Mouse (Mus musculus) G1E (cell line): ENCODE data around the gene Gm21958. TPM values are rescaled to one million over a fixed set of nuclear protein-coding genes. Genes with fewer than 3 reads are reported as not detected.
"Not testable (repeated sequence)": the region's sequence is repeated elsewhere in the genome, so short reads cannot be mapped to it uniquely, and the experiment has no call there.

Source experiments
- ATAC-seq: 2 replicates; pipeline ENCODE4 v1.8.0; 2016; ENCODE audit warnings: mild to moderate bottlenecking; ENCODE audit not compliant: insufficient number of reproducible peaks, poor library complexity, low FRiP score, severe bottlenecking; ENCODE audit errors: extremely low read depth
- DNase-seq: peaks from one replicate; pipeline ENCODE4 v3.0.0; 2012; ENCODE audit warnings: low spot score
- H3K27me3 ChIP-seq: 2 replicates; pipeline ENCODE4 v1.6.1; 2012; ENCODE audit warnings: mild to moderate bottlenecking, low read length, inconsistent platforms; ENCODE audit not compliant: insufficient read depth
- H3K36me3 ChIP-seq: replicated peaks from 2 replicates; pipeline ENCODE3; 2012; ENCODE audit warnings: mild to moderate bottlenecking, inconsistent platforms
- H3K4me1 ChIP-seq: 2 replicates; pipeline ENCODE4 v1.6.1; 2012; ENCODE audit warnings: low read depth, low read length, inconsistent platforms, mixed read lengths; ENCODE audit not compliant: insufficient read depth
- H3K4me3 ChIP-seq: 2 replicates; pipeline ENCODE4 v1.5.1; 2012; ENCODE audit warnings: low read depth, mild to moderate bottlenecking, inconsistent platforms, low read length, moderate library complexity, mixed read lengths
- H3K9me3 ChIP-seq: replicated peaks from 2 replicates; pipeline ENCODE4 v1.6.1; 2012; ENCODE audit warnings: inconsistent platforms
- CTCF ChIP-seq: IDR thresholded peaks from 2 replicates; pipeline ENCODE4 v1.5.1; 2012; ENCODE audit warnings: low read depth, low read length, inconsistent platforms, mixed read lengths
- GATA1 ChIP-seq: IDR thresholded peaks from 2 replicates; pipeline ENCODE4 v1.6.1; 2012; ENCODE audit warnings: borderline replicate concordance, low read length, inconsistent platforms, mixed read lengths
- GATA2 ChIP-seq: IDR thresholded peaks from 2 replicates; pipeline ENCODE4 v1.6.1; 2012; ENCODE audit warnings: low read depth, low read length, inconsistent platforms, borderline replicate concordance
- POLR2AphosphoS5 ChIP-seq: IDR thresholded peaks from 2 replicates; pipeline ENCODE4 v1.6.1; 2012; ENCODE audit warnings: low read depth, low read length, inconsistent platforms; ENCODE audit not compliant: insufficient replicate concordance
- TAL1 ChIP-seq: conservative IDR thresholded peaks from 2 replicates; pipeline ENCODE4 v1.6.1; 2012; ENCODE audit warnings: low read depth, low read length, inconsistent platforms, mixed read lengths
- polyA plus RNA-seq: library from polyadenylated mRNA; stranded (reverse); fragments of >175 nt; gene quantifications from 2 replicates; pipeline ENCODE4 v1.2.3, GENCODE M21; 2012
- total RNA-seq, 2 experiments: library from RNA; stranded (forward) in 1 of 2; stranded (reverse) in 1 of 2; fragments of 200-1000 nt in 1 of 2; fragments of >200 nt in 1 of 2; fragmentation: Nextera tagmentation in 1 of 2; gene quantifications; 2 replicates each; pipeline ENCODE4 v1.2.3; 2014 to 2017

Gm21958 gene
- total and polyA plus RNA-seq, 3 experiments: not detected

DNA sequence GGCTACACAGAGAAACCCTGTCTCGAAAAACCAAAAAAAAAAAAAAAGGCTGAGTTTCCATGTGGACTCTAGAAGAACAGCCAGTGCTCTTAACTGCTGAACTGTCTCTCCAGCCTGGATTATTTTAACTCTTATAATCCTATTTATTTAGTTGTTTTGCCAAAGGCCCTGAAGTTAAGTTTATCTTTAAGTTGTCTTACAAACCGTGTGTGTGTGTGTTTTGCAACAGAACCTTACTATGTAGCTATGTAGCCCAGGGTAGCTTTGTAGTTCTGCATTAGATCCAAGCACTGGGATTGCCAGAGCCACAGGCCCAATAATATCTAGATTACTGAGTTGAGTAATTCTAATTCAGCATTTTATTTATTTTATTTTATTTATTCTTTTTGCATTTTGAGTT lies 11.2 kb upstream of the Gm21958 start:
- no peak for TF ChIP-seq CTCF
- no peak for TF ChIP-seq GATA1
- TF ChIP-seq TAL1: no peak
- no peak for TF ChIP-seq POLR2AphosphoS5
- H3K36me3 ChIP-seq: peaks cover 91% of the 10 kb centered on the region
- DNase-seq (no peak), ATAC-seq (no peak)
- no peaks in the 10 kb centered on the region for H3K9me3 ChIP-seq
- no peak overlapping the region for H3K4me3 ChIP-seq
- peaks cover 29% of the 10 kb centered on the region for H3K4me1 ChIP-seq
- H3K27me3 ChIP-seq: no peaks in the 10 kb centered on the region

DNA sequence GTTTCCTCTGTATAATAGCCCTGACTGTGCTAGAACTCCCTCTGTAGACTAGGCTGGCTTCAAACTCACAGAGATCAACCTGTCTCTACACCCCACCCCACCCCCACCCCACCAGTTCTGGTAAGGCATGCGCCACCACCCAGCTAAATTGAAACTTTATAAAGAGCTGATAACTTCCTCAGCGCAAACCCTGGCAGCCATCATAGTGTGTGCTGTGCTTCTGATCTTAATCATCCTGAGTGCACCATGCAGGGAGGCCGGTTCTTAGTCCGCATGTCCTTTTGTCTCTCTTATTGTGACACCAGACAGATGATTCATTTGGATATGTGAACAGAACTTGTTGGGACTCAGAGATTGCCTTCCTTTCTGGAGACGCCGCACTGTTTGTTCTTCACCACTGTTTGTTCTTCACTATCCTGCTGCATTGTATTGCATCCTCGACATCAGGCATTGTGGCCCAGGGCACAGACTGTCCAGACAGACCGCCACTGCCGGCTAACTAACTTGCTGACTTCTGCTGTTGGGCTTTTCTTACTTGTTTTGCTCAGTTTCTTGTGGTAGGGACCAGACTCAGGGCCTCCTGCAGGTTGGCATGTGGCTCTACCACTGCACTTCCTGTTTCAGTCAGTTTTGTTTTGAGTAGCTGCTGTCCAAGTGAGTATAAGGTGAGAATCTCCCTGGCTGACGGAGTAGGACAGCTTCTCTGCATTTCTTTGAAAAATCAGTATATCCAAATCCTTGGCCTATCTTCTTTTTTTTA lies 9.8 kb upstream of the Gm21958 start:
- Histone ChIP-seq H3K36me3 (peaks cover 85% of the 10 kb centered on the region), H3K4me3 (no peak overlapping the region), H3K27me3 (no peaks in the 10 kb centered on the region), H3K4me1 (peaks cover 20% of the 10 kb centered on the region), H3K9me3 (no peaks in the 10 kb centered on the region)
- no peak for DNase-seq
- no peak for ATAC-seq
- TF ChIP-seq POLR2AphosphoS5 (no peak), TAL1 (no peak), GATA1 (no peak), CTCF (no peak), GATA2 (no peak)

- Histone ChIP-seq H3K36me3 (peaks cover 88% of the 10 kb centered on the region), H3K9me3 (no peaks in the 10 kb centered on the region), H3K27me3 (no peaks in the 10 kb centered on the region), H3K4me1 (peaks cover 16% of the 10 kb centered on the region), H3K4me3 (no peak overlapping the region)
- peak; percentile 13 for DNase-seq
- no peak for TF ChIP-seq CTCF
- no peak for TF ChIP-seq GATA1
- no peak for TF ChIP-seq GATA2
- TF ChIP-seq TAL1: no peak
- no peak for TF ChIP-seq POLR2AphosphoS5
- ATAC-seq: peak; percentile 85
These were observed 4.8 kb upstream of the Gm21958 start for GRCm38 (mm10) chr3:54718947-54719346.

GRCm38 (mm10) chr3:54717348-54717747 lies 3.2 kb upstream of the Gm21958 start:
- H3K36me3 ChIP-seq: peaks cover 82% of the 10 kb centered on the region
- TF ChIP-seq CTCF (no peak), GATA1 (no peak), POLR2AphosphoS5 (no peak), TAL1 (no peak), GATA2 (no peak)

DNA sequence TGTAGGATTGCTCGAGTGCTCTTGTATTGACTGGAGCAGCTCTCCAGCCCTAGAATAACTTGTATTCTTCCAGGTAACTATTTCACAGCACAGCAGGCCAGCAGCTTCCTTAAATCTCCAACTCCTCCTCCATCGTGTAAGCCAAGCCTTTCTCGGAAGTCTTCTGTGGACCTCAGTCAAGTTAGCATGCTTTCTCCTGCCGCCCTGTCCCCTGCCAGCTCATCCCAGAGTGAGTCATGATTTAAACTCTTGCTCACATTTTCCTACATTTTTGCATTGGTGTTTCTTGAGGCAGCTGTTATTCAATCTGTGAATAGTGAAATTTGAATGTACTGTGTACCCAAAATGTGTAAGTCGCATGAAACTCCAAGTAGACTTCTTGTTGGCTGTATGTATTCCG lies 1.3 kb upstream of the Gm21958 start:
- peaks cover 82% of the 10 kb centered on the region for H3K36me3 ChIP-seq

More at GRCm38 (mm10) chr3:54717348-54717747, 3.2 kb upstream of the Gm21958 start:
- H3K9me3 ChIP-seq: no peaks in the 10 kb centered on the region
- no peak overlapping the region for H3K4me3 ChIP-seq
- H3K27me3 ChIP-seq: no peaks in the 10 kb centered on the region
- DNase-seq (no peak), ATAC-seq (no peak)
- H3K4me1 ChIP-seq: peaks cover 7% of the 10 kb centered on the region; the same call in 1 of the 2 replicates

GRCm38 (mm10) chr3:54708972-54709371 lies 5.2 kb downstream of the Gm21958 start:
- Histone ChIP-seq H3K4me1 (no peaks in the 10 kb centered on the region), H3K9me3 (no peaks in the 10 kb centered on the region), H3K36me3 (peaks cover 87% of the 10 kb centered on the region), H3K4me3 (no peak overlapping the region), H3K27me3 (no peaks in the 10 kb centered on the region)
- ATAC-seq (no peak), DNase-seq (no peak)
- TF ChIP-seq CTCF (no peak), POLR2AphosphoS5 (no peak), GATA1 (no peak), GATA2 (no peak)

More for the DNA sequence above, 1.3 kb upstream of the Gm21958 start:
- ATAC-seq (no peak), DNase-seq (no peak)
- Histone ChIP-seq H3K4me1 (peaks cover 7% of the 10 kb centered on the region; the same call in 1 of the 2 replicates), H3K27me3 (no peaks in the 10 kb centered on the region), H3K4me3 (no peak overlapping the region), H3K9me3 (no peaks in the 10 kb centered on the region)
- no peak for TF ChIP-seq POLR2AphosphoS5
- no peak for TF ChIP-seq GATA1
- TF ChIP-seq CTCF: no peak
- no peak for TF ChIP-seq GATA2
- no peak for TF ChIP-seq TAL1

DNA sequence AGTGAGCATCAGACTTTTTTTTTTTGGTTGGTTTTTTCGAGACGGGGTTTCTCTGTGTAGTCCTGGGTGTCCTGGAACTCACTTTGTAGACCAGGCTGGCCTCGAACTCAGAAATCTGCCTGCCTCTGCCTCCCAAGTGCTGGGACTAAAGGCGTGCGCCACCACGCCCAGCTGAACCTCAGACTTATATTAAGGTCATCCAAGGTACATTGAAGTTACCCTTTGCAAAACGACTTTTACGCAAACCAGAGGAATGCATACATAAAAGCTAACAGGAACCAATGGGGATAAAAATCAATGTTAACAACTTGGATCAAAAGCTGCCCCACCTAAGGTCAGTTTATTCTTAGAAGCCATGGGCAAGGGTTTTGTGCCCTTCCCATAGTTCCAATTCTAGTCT lies 10.0 kb downstream of the Gm21958 start:
- not testable (repeated sequence) for ATAC-seq, DNase-seq, H3K9me3 ChIP-seq, H3K4me1 ChIP-seq, H3K27me3 ChIP-seq, H3K4me3 ChIP-seq
- peaks cover 82% of the 10 kb centered on the region for H3K36me3 ChIP-seq
